Mouse (Mus musculus) stomach, embryonic 15.5 days (tissue): Measurements from ENCODE around the gene Adad2. TPM values are rescaled to one million over a fixed set of nuclear protein-coding genes. Genes with fewer than 3 reads are reported as not detected.

Experiments used
- polyA plus RNA-seq: library from polyadenylated mRNA; unstranded; fragments of >200 nt; fragmentation: Nextera tagmentation; extraction: Ambion mirVana; gene quantifications from 2 replicates; pipeline ENCODE4 v1.2.1, GENCODE M21; 2015

The Adad2 gene
- polyA plus RNA-seq, 1 experiment from 2014 or later, result not detected

Other genes with a start within 250 kb of the Adad2 start
- 18.0 and 21.4 TPM in 2 replicates for gene Mlycd, start 217.9 kb upstream of the Adad2 start, polyA plus RNA-seq
- 7.5 and 8.0 TPM in 2 replicates for gene Osgin1, start 178.6 kb upstream of the Adad2 start, polyA plus RNA-seq
- 1.3 and 1.9 TPM in 2 replicates for gene Necab2, start 166.0 kb upstream of the Adad2 start, polyA plus RNA-seq
- 0.05 TPM in 1 of 2 replicates, not detected in the other for gene Slc38a8, start 111.0 kb upstream of the Adad2 start, polyA plus RNA-seq
- 96.3 and 107 TPM in 2 replicates for gene Mbtps1, start 54.0 kb upstream of the Adad2 start, polyA plus RNA-seq
- 31.4 and 32.2 TPM in 2 replicates for gene Hsdl1, start 37.6 kb upstream of the Adad2 start, polyA plus RNA-seq
- gene Dnaaf1, start 37.5 kb upstream of the Adad2 start, polyA plus RNA-seq, result 0.40 and 0.59 TPM in 2 replicates
- gene Taf1c, start 7.5 kb upstream of the Adad2 start, polyA plus RNA-seq, result 9.7 and 9.8 TPM in 2 replicates
- 0.24 and 0.28 TPM in 2 replicates for gene Kcng4, start 22.9 kb downstream of the Adad2 start, polyA plus RNA-seq
- gene Wfdc1, start 53.6 kb downstream of the Adad2 start, polyA plus RNA-seq, result 18.5 and 21.8 TPM in 2 replicates
- gene Atp2c2, start 87.3 kb downstream of the Adad2 start, polyA plus RNA-seq, result 5.3 TPM in 2 replicates
- 12.9 and 13.8 TPM in 2 replicates for gene Tldc1, start 165.7 kb downstream of the Adad2 start, polyA plus RNA-seq
- 119 and 135 TPM in 2 replicates for gene Cotl1, start 227.8 kb downstream of the Adad2 start, polyA plus RNA-seq
- 12.3 and 12.8 TPM in 2 replicates for gene Klhl36, start 249.5 kb downstream of the Adad2 start, polyA plus RNA-seq